Comparison of ENCODE assay signal across 17 mouse cellular contexts in genomic region chr9:63420396-63420795, GRCm38 (mm10). TPM values are rescaled to one million over a fixed set of nuclear protein-coding genes. Genes with fewer than 3 reads are reported as not detected.
DNase-seq lines count a peak whose midpoint lies in the region; ATAC-seq and TF ChIP-seq lines count a peak whose summit lies in the region.
"Had no signal": no experiment of that assay in that cellular context is flagged by ENCODE, and none has a peak within 500 bp of the region (broad histone marks: within the 10 kb centered on the region; RNA-seq: fewer than 3 reads in every experiment).

No protein-coding gene starts in this region.

- H3K9ac ChIP-seq in forebrain, embryonic 13.5 days, result no peak overlapping the region
- H3K9ac ChIP-seq in forebrain, postnatal 0 days, result no peak overlapping the region
- H3K9ac ChIP-seq: heart, embryonic 13.5 days; hindbrain, embryonic 15.5 days; limb, embryonic 15.5 days had no signal

- intact Hi-C loops in heart, postnatal 25 days (cut with DNase I), result no loop called here

- DNase-seq in forebrain, postnatal 0 days, result no peak
- DNase-seq in A20 (ENCODE audit: low read depth, low spot score), result peak; percentile 20
- DNase-seq in cerebellum, postnatal 25 days, result peak; percentile 14 to 15
- no peak for DNase-seq in heart, postnatal 25 days (ENCODE audit: low spot score)
- no peak for DNase-seq in layer of hippocampus, adult 9-10 months (ENCODE audit: low spot score)
- no peak for DNase-seq in kidney, postnatal 36 days
- DNase-seq: adrenal gland, postnatal 14 days; B cell, adult 2 months; gastrocnemius, postnatal 36 days; lung, adult 18-20 months had no signal

- ATAC-seq in forebrain, embryonic 13.5 days, result peak; percentile 36; the same call in 1 of the 2 replicates
- no peak for ATAC-seq in forebrain, postnatal 0 days
- peak; percentile 49; the same call in 1 of the 2 replicates for ATAC-seq in cerebellum, adult (ENCODE audit: insufficient number of reproducible peaks, low FRiP score, low TSS enrichment)

- TF ChIP-seq CTCF in forebrain, postnatal 0 days (IDR thresholded peaks at IDR 0.05; ENCODE audit: low read depth), result no peak

- no peak overlapping the region for H3K4me2 ChIP-seq in forebrain, embryonic 13.5 days
- H3K4me2 ChIP-seq in forebrain, postnatal 0 days (ENCODE audit: low read depth), result no peak overlapping the region
- H3K4me2 ChIP-seq: heart, embryonic 13.5 days; hindbrain, embryonic 15.5 days; limb, embryonic 15.5 days had no signal

- H3K4me3 ChIP-seq in forebrain, embryonic 13.5 days, result no peak overlapping the region
- H3K4me3 ChIP-seq in forebrain, postnatal 0 days (ENCODE audit: low read depth, low read length), result no peak overlapping the region
- H3K4me3 ChIP-seq: heart, embryonic 13.5 days; hindbrain, embryonic 15.5 days; left cerebral cortex, adult 2 months; limb, embryonic 15.5 days; myocyte had no signal

- H3K27me3 ChIP-seq in forebrain, embryonic 13.5 days, result peaks cover 6% of the 10 kb centered on the region; the same call in 1 of the 2 replicates
- H3K27me3 ChIP-seq in forebrain, postnatal 0 days (ENCODE audit: insufficient read depth, low read length), result no peaks in the 10 kb centered on the region
- H3K27me3 ChIP-seq: heart, embryonic 13.5 days; hindbrain, embryonic 15.5 days; limb, embryonic 15.5 days had no signal

- WGBS in forebrain, embryonic 13.5 days, result 5% methylated on average over 6 of the region's 6 CpGs
- WGBS in forebrain, postnatal 0 days, result 12% methylated on average over 6 of the region's 6 CpGs

- 0 out of 2 replicates have a peak, but pooled peaks cover 10% of the 10 kb centered on the region for H3K4me1 ChIP-seq in forebrain, embryonic 13.5 days
- no peaks in the 10 kb centered on the region for H3K4me1 ChIP-seq in forebrain, postnatal 0 days (ENCODE audit: insufficient read depth)
- H3K4me1 ChIP-seq: heart, embryonic 13.5 days; limb, embryonic 15.5 days had no signal

- no peaks in the 10 kb centered on the region for H3K36me3 ChIP-seq in forebrain, embryonic 13.5 days (ENCODE audit: poor library complexity, severe bottlenecking)
- H3K36me3 ChIP-seq in forebrain, postnatal 0 days (ENCODE audit: insufficient read depth), result no peaks in the 10 kb centered on the region
- H3K36me3 ChIP-seq: heart, embryonic 13.5 days; hindbrain, embryonic 15.5 days; limb, embryonic 15.5 days had no signal

- H3K27ac ChIP-seq in forebrain, embryonic 13.5 days, result no peak overlapping the region
- H3K27ac ChIP-seq in forebrain, postnatal 0 days (ENCODE audit: low read depth, low read length), result no peak overlapping the region
- H3K27ac ChIP-seq: heart, embryonic 13.5 days; hindbrain, embryonic 15.5 days; left cerebral cortex, adult 2 months; limb, embryonic 15.5 days had no signal

- H3K9me3 ChIP-seq in forebrain, embryonic 13.5 days (replicated peaks), result no peaks in the 10 kb centered on the region
- H3K9me3 ChIP-seq in forebrain, postnatal 0 days (ENCODE audit: low read length), result no peaks in the 10 kb centered on the region
- H3K9me3 ChIP-seq: heart, embryonic 13.5 days; hindbrain, embryonic 15.5 days; limb, embryonic 15.5 days had no signal

RNA-seq across cellular contexts. Expression of gene 2300009A05Rik, which starts 21.4 kb away (rescaled TPM):
- 66.2 and 66.7 TPM in 2 replicates for polyA plus RNA-seq in forebrain, embryonic 13.5 days (2015; fragmentation: Nextera tagmentation; extraction: Ambion mirVana)
- 23.0 and 28.8 TPM in 2 replicates for total RNA-seq in forebrain, postnatal 0 days (2014; rRNA removed)
- polyA plus RNA-seq in forebrain, postnatal 0 days (2015; fragmentation: Nextera tagmentation; extraction: Ambion mirVana), result 83.2 and 98.5 TPM in 2 replicates
- 10 to 100 TPM; 36.2 to 37.3 TPM for total RNA-seq in heart, postnatal 25 days (2021)

RNA-seq across cellular contexts. Expression of gene Map2k5, which starts 42.7 kb away (rescaled TPM):
- polyA plus RNA-seq in forebrain, embryonic 13.5 days (2015; fragmentation: Nextera tagmentation; extraction: Ambion mirVana), result 33.9 and 38.0 TPM in 2 replicates
- 16.4 and 21.1 TPM in 2 replicates for total RNA-seq in forebrain, postnatal 0 days (2014; rRNA removed)
- polyA plus RNA-seq in forebrain, postnatal 0 days (2015; fragmentation: Nextera tagmentation; extraction: Ambion mirVana), result 33.1 and 37.7 TPM in 2 replicates
- 10 to 100 TPM; 18.7 to 19.8 TPM for total RNA-seq in heart, postnatal 25 days (2021)

Comparison
In these comparisons a context has a peak if more than half of its experiments do, and no peak if none do; other contexts are left out.
1. DNase-seq: peak in A20 (single experiment) and cerebellum, postnatal 25 days (2 of 2); none in forebrain, postnatal 0 days (single experiment), heart, postnatal 25 days (single experiment), layer of hippocampus, adult 9-10 months (single experiment) and kidney, postnatal 36 days (0 of 2).